Mouse (Mus musculus): Measurements from ENCODE around the gene Ugt1a9. TPM values are rescaled to one million over a fixed set of nuclear protein-coding genes. Genes with fewer than 3 reads are reported as not detected.

The Ugt1a9 gene
- total and polyA plus RNA-seq, 3 experiments = not detected

DNA sequence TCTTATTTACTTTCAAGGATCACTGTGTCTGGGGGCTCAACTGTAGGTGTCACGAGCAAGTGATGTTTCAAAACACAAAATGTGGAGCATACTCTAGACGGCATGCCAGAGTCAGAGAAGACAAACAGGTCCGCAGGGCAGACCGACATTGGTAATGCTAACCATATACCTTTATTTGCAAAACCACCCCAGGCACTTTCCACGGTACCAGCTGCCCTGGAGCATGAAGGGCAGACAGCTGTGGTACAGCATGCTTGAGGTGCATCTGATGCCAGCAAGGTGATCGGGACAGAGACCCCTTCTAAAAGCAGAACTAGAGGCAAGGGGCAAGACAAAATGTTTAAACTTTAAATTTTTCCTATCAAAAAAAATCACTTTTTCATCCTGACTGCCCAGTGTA lies 192.4 kb downstream of the Ugt1a9 start:
- dilution Hi-C loops (cut with MboI; ENCODE audit: extremely low pct_ligation_motif_present, extremely low pct_unique_long_range_greater_than_20kb, low sequenced_read_pairs) (no loop called here), in situ Hi-C loops (cut with MboI; ENCODE audit: low pct_ligation_motif_present, low pct_unique_long_range_greater_than_20kb, low sequenced_read_pairs) (no loop called here)
- H3K27ac ChIP-seq (ENCODE audit: insufficient read depth, low read depth) = no peak overlapping the region
- no peaks in the 10 kb centered on the region for H3K27me3 ChIP-seq (replicated peaks)
- H3K9me3 ChIP-seq (replicated peaks; ENCODE audit: low read length) = peaks cover 13% of the 10 kb centered on the region
- H3K79me2 ChIP-seq (replicated peaks; ENCODE audit: control insufficient read depth, extremely low read depth, insufficient read depth, poor library complexity, severe bottlenecking) = no peaks in the 10 kb centered on the region
- peaks cover 2 to 29% of the 10 kb centered on the region in 2 experiments; a peak in 3 of 4 replicates for H3K4me1 ChIP-seq (ENCODE audit: control insufficient read depth in 1 of 2, insufficient read depth in 2 of 2)
- no peak overlapping the region for H3K9ac ChIP-seq (ENCODE audit: insufficient read depth, low read depth)
- no peak overlapping the region for H3K4me2 ChIP-seq (ENCODE audit: insufficient read depth, low read depth, poor library complexity, severe bottlenecking)
- no peak for TF ChIP-seq MEF2A (IDR thresholded peaks at IDR 0.05; ENCODE audit: borderline replicate concordance, low read depth, low read length)
- no peak for TF ChIP-seq ZKSCAN1 (IDR thresholded peaks at IDR 0.05; ENCODE audit: borderline replicate concordance, low read depth, low read length)
- no peak for TF ChIP-seq ELF1 (IDR thresholded peaks at IDR 0.05; ENCODE audit: low read depth, low read length)
- TF ChIP-seq MYC (IDR thresholded peaks at IDR 0.05; ENCODE audit: low read depth, low read length) = no peak
- no peak for TF ChIP-seq ZNF384 (IDR thresholded peaks at IDR 0.05; ENCODE audit: low read depth, low read length)
- no peak for TF ChIP-seq SIN3A (IDR thresholded peaks at IDR 0.05; ENCODE audit: low read length)
- H3K4me3 ChIP-seq (replicated peaks in 1 of 3; ENCODE audit: low read depth in 2 of 3, low read length in 2 of 3, poor library complexity in 1 of 3) = no peak overlapping the region
- DNase-seq (ENCODE audit: extremely low read depth) = no peak
- H3K36me3 ChIP-seq (replicated peaks in 1 of 2; ENCODE audit: control insufficient read depth in 1 of 2, insufficient read depth in 1 of 2, low read length in 1 of 2) = peaks cover 51 to 82% of the 10 kb centered on the region in 2 experiments

DNA sequence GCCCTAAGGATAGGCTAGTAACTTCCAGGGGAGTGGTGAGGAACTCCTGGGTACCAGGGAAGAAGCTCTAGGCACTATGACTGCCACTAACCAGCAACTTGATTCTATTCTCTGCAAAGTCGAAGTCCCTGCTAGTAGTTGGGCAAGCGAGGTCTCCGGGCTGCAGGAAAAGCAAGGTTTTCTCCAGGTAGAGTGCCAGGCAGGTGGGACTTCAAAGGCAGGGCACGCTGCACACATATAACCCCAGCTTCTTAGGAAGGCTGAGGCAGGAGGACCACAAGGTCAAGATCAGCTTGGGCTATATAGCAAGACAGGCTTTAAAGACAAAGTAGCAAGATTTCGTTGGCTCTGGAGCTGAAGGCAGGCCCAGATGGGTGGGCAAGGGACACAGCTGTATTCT lies 193.2 kb downstream of the Ugt1a9 start:
- TF ChIP-seq CTCF (conservative IDR thresholded peaks at IDR 0.05 in 1 of 2, IDR thresholded peaks at IDR 0.05 in 1 of 2; ENCODE audit: low read depth in 2 of 2, low read length in 2 of 2) (no peak), ZNF384 (IDR thresholded peaks at IDR 0.05; ENCODE audit: low read depth, low read length) (no peak), MAZ (IDR thresholded peaks at IDR 0.05; ENCODE audit: low read depth, low read length) (no peak), MEF2A (IDR thresholded peaks at IDR 0.05; ENCODE audit: borderline replicate concordance, low read depth, low read length) (no peak), HCFC1 (IDR thresholded peaks at IDR 0.05; ENCODE audit: low read depth, low read length) (no peak), ZC3H11A (IDR thresholded peaks at IDR 0.05; ENCODE audit: low read depth, low read length) (no peak), POLR2AphosphoS2 (IDR thresholded peaks at IDR 0.05; ENCODE audit: low read depth, low read length) (no peak), RAD21 (IDR thresholded peaks at IDR 0.05; ENCODE audit: low read depth, low read length) (no peak), NELFE (IDR thresholded peaks at IDR 0.05; ENCODE audit: low read depth, low read length) (no peak), MYC (IDR thresholded peaks at IDR 0.05; ENCODE audit: low read depth, low read length) (no peak), CHD1 (IDR thresholded peaks at IDR 0.05; ENCODE audit: low read depth, low read length) (no peak), EP300 (IDR thresholded peaks at IDR 0.05; ENCODE audit: low read length) (no peak), E2F4 (IDR thresholded peaks at IDR 0.05; ENCODE audit: insufficient replicate concordance, low read depth, low read length) (no peak), TBP (conservative IDR thresholded peaks at IDR 0.05; ENCODE audit: low read depth, low read length) (no peak), USF2 (conservative IDR thresholded peaks at IDR 0.05; ENCODE audit: low read depth, low read length) (no peak), PAX5 (IDR thresholded peaks at IDR 0.05; ENCODE audit: low read length) (no peak), TCF12 (IDR thresholded peaks at IDR 0.05; ENCODE audit: low read depth, low read length) (no peak)
- H3K9ac ChIP-seq (ENCODE audit: insufficient read depth, low read depth) = no peak overlapping the region
- in situ Hi-C loops (cut with MboI; ENCODE audit: low pct_ligation_motif_present, low pct_unique_long_range_greater_than_20kb, low sequenced_read_pairs) = no loop called here
- dilution Hi-C loops (cut with MboI; ENCODE audit: extremely low pct_ligation_motif_present, extremely low pct_unique_long_range_greater_than_20kb, low sequenced_read_pairs) = no loop called here
- no peak for DNase-seq (ENCODE audit: extremely low read depth)
- H3K4me2 ChIP-seq (ENCODE audit: insufficient read depth, low read depth, poor library complexity, severe bottlenecking) = no peak overlapping the region
- peaks cover 2 to 29% of the 10 kb centered on the region in 2 experiments; a peak in 3 of 4 replicates for H3K4me1 ChIP-seq (ENCODE audit: control insufficient read depth in 1 of 2, insufficient read depth in 2 of 2)
- H3K36me3 ChIP-seq (replicated peaks in 1 of 2; ENCODE audit: control insufficient read depth in 1 of 2, insufficient read depth in 1 of 2, low read length in 1 of 2) = peaks cover 60 to 90% of the 10 kb centered on the region in 2 experiments
- no peaks in the 10 kb centered on the region for H3K27me3 ChIP-seq (replicated peaks)
- H3K9me3 ChIP-seq (replicated peaks; ENCODE audit: low read length) = peaks cover 12% of the 10 kb centered on the region
- no peaks in the 10 kb centered on the region for H3K79me2 ChIP-seq (replicated peaks; ENCODE audit: control insufficient read depth, extremely low read depth, insufficient read depth, poor library complexity, severe bottlenecking)
- no peak overlapping the region for H3K27ac ChIP-seq (ENCODE audit: insufficient read depth, low read depth)
- no peak overlapping the region for H3K4me3 ChIP-seq (replicated peaks in 1 of 3; ENCODE audit: low read depth in 2 of 3, low read length in 2 of 3, poor library complexity in 1 of 3)

All from CH12.LX (cell line).